Mouse (Mus musculus): ENCODE measurements at regions not wholly inside any gene's neighbourhood (a gene's known extent, or its start where the extent isn't known, plus 50 kb on each side); places are given as distances from the start of the nearest gene placed in this dataset.
A peak's percentile ranks its signal among the peaks of the same experiment; 100 is the strongest.

DNA sequence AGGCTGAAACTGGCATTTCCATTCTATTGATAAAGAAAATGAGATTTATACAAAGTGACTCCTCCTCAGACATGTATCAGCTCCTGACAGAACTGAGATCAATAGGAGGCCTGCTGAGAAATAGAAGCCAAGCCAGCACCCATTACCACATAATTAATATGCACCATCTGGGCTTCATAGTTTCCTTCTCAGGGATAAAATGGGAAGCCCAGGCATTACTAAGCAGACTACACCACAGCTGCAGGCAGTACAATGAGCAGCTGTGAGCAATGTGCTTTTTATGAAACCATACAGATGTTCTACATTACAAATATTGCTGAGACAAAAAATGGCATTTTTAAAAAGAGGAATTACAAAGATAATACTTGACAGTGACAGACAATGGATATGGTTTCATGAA is 950.1 kb downstream of the Otol1 start:
- intact Hi-C loops (cut with DNase I), result no loop called here
- DNase-seq, result no peak

DNA sequence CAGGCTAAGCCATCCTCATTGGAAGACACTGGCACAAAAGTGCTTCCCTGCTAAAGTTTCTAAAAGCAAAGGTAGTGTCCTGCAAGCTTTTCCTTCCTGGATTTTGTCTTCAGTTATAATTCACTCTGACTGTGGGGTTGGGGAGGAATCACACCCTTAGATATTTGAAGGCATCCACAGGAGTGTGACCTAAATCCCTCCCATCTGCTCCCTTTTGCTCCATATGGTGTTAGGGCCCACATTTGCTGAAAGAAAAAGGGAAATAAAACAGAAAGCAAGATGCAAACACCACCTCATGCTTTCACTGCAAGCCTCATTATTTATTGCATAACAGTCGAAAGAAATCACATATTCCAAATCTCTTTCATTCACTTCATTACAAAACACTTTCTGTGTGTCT is 955.1 kb downstream of the Otol1 start:
- no peak for DNase-seq
- intact Hi-C loops (cut with DNase I), result no loop called here

DNA sequence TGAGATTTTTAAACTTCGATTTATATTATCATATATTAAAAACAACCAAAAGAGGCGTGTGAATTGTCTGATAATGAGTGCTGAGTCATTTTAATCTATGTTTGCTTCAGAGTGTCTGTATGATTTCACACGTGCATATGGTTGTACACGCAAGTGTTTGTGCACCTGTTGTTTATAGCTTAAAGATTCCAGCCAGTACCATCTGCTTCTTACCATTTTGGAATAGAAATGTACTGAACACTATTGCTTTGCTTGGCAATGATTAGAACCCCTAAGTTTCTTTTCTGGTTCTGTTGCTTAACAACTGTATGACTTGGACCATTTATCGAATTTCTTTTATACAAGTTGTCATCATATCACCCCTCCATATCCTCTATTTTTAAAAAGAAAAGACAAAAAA is 969.5 kb downstream of the Otol1 start:
- intact Hi-C loops (cut with DNase I), result no loop called here
- DNase-seq, result no peak

DNA sequence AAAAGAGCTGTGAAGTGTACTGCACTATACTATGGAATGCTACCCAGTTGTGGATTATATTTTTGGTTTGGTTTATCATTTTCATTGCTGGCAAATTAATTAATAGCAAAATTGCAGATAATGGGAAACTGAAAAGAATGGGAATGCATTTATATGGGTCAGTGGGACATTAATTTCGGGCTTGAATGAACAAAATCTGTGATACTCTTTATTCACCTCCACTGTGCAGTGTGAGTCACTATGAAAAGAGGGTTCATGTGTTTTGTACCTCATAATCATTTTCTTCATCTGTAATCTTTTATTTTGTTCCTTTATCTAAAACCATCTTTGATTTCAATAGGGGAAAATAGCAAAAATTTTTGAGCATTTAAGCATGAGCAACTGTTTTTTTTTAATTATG is 983.5 kb downstream of the Otol1 start:
- no peak for DNase-seq
- intact Hi-C loops (cut with DNase I), result no loop called here

DNA sequence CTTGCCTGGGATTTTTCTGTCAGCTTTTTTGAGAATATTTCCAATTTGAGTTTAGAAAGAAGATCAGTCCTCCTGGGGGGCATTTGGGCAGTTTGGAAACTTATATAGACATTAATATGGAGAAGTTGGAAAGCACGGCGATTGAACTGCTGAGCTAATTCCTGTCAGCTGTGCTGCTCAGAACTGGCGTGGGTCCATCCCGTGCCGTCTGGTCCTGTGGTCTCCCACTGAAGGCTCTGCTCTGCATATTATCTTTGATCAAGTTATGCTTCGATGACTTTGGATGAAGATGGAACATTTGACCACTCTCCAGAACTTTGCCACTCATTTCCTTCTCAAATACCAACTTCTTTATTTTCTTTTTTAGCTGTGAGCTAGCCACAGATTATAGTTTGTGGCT is 995.6 kb downstream of the Otol1 start:
- intact Hi-C loops (cut with DNase I), result no loop called here
- DNase-seq, result peak; percentile 93

All from left cerebral cortex, postnatal 4 days (tissue).